ENCODE assay signal across 8 mouse cellular contexts in genomic region chr15:100777020-100778016, GRCm38 (mm10). TPM values are rescaled to one million over a fixed set of nuclear protein-coding genes. Genes with fewer than 3 reads are reported as not detected.
DNase-seq lines count a peak whose midpoint lies in the region; ATAC-seq and TF ChIP-seq lines count a peak whose summit lies in the region.

No protein-coding gene starts in this region.

- peak; percentile 36 for DNase-seq in embryo, embryonic 10 days (ENCODE audit: low spot score)
- DNase-seq in embryo, embryonic 9.5 days (ENCODE audit: extremely low spot score): no peak
- DNase-seq in liver, postnatal 0 days: no peak
- no peak for DNase-seq in liver, embryonic 11.5 days (ENCODE audit: low spot score)
- DNase-seq in hindbrain, postnatal 0 days (ENCODE audit: low spot score): peak; percentile 52
- DNase-seq in spleen, adult 18-20 months: no peak
- no peak for DNase-seq in natural killer cell, adult 2 months (ENCODE audit: low spot score in 2 of 2)

- H3K9me3 ChIP-seq in liver, postnatal 0 days (ENCODE audit: low read length): no peaks in the 10 kb centered on the region
- no peaks in the 10 kb centered on the region for H3K9me3 ChIP-seq in liver, embryonic 11.5 days (ENCODE audit: control insufficient read depth, low read length)
- no peaks in the 10 kb centered on the region for H3K9me3 ChIP-seq in hindbrain, postnatal 0 days (ENCODE audit: low read length)
- H3K9me3 ChIP-seq in neural tube, embryonic 13.5 days: no peaks in the 10 kb centered on the region

- H3K27me3 ChIP-seq in liver, postnatal 0 days (ENCODE audit: insufficient read depth, low read length): no peaks in the 10 kb centered on the region
- peaks cover 14% of the 10 kb centered on the region; the same call in 1 of the 2 replicates for H3K27me3 ChIP-seq in liver, embryonic 11.5 days (replicated peaks; ENCODE audit: control insufficient read depth, insufficient read depth, low read length)
- no peaks in the 10 kb centered on the region for H3K27me3 ChIP-seq in hindbrain, postnatal 0 days (ENCODE audit: insufficient read depth, low read length)
- no peaks in the 10 kb centered on the region for H3K27me3 ChIP-seq in neural tube, embryonic 13.5 days

- H3K9ac ChIP-seq in liver, postnatal 0 days (replicated peaks): no peak overlapping the region
- no peak overlapping the region for H3K9ac ChIP-seq in liver, embryonic 11.5 days (ENCODE audit: low read depth, low read length)
- no peak overlapping the region for H3K9ac ChIP-seq in hindbrain, postnatal 0 days (replicated peaks; ENCODE audit: low read length)
- H3K9ac ChIP-seq in neural tube, embryonic 13.5 days: peak overlapping the region; percentile 8; the same call in 1 of the 2 replicates

- no peak overlapping the region for H3K4me2 ChIP-seq in liver, postnatal 0 days (ENCODE audit: low read depth, low read length)
- no peak overlapping the region for H3K4me2 ChIP-seq in liver, embryonic 11.5 days
- H3K4me2 ChIP-seq in hindbrain, postnatal 0 days (ENCODE audit: low read depth, low read length): no peak overlapping the region
- H3K4me2 ChIP-seq in neural tube, embryonic 13.5 days: peak overlapping the region; percentile 32

- no peaks in the 10 kb centered on the region for H3K4me1 ChIP-seq in liver, postnatal 0 days (ENCODE audit: insufficient read depth)
- H3K4me1 ChIP-seq in liver, embryonic 11.5 days (replicated peaks; ENCODE audit: control insufficient read depth, insufficient read depth, low read length): no peaks in the 10 kb centered on the region
- no peaks in the 10 kb centered on the region for H3K4me1 ChIP-seq in hindbrain, postnatal 0 days (ENCODE audit: insufficient read depth, low read length)
- peaks cover 38% of the 10 kb centered on the region for H3K4me1 ChIP-seq in neural tube, embryonic 13.5 days (replicated peaks)

- H3K36me3 ChIP-seq in liver, postnatal 0 days (replicated peaks; ENCODE audit: insufficient read depth, low read length): no peaks in the 10 kb centered on the region
- no peaks in the 10 kb centered on the region for H3K36me3 ChIP-seq in liver, embryonic 11.5 days (ENCODE audit: control insufficient read depth, insufficient read depth, low read length)
- H3K36me3 ChIP-seq in hindbrain, postnatal 0 days (ENCODE audit: insufficient read depth, low read length): no peaks in the 10 kb centered on the region; the same call in 1 of the 2 replicates
- 0 out of 2 replicates have a peak, but pooled peaks cover 4% of the 10 kb centered on the region for H3K36me3 ChIP-seq in neural tube, embryonic 13.5 days

- no peak for TF ChIP-seq CTCF in liver, postnatal 0 days (IDR thresholded peaks at IDR 0.05; ENCODE audit: low read depth)
- no peak for TF ChIP-seq CTCF in hindbrain, postnatal 0 days (IDR thresholded peaks at IDR 0.05; ENCODE audit: low read depth)

- WGBS in liver, postnatal 0 days (ENCODE audit: insufficient replicate concordance): 62% methylated on average over 32 of the region's 32 CpGs
- 64% methylated on average over 32 of the region's 32 CpGs for WGBS in liver, embryonic 11.5 days
- WGBS in hindbrain, postnatal 0 days: 60% methylated on average over 32 of the region's 32 CpGs
- WGBS in neural tube, embryonic 13.5 days: 21% methylated on average over 31 of the region's 32 CpGs

- no peak overlapping the region for H3K27ac ChIP-seq in liver, postnatal 0 days (ENCODE audit: low read depth)
- no peak overlapping the region for H3K27ac ChIP-seq in liver, embryonic 11.5 days (ENCODE audit: low read depth, low read length)
- H3K27ac ChIP-seq in hindbrain, postnatal 0 days: no peak overlapping the region
- peak overlapping the region; percentile 35 for H3K27ac ChIP-seq in neural tube, embryonic 13.5 days (replicated peaks)

- TF ChIP-seq EP300 in liver, postnatal 0 days (IDR thresholded peaks at IDR 0.05; ENCODE audit: low read depth): no peak

- 0 out of 2 replicates have a peak, but pooled peaks have one; percentile 43 for ATAC-seq in liver, postnatal 0 days
- ATAC-seq in liver, embryonic 11.5 days (replicated peaks; ENCODE audit: low FRiP score): no peak
- peak; percentile 72 for ATAC-seq in hindbrain, postnatal 0 days
- peak; percentile 66; the same call in 1 of the 2 replicates for ATAC-seq in neural tube, embryonic 13.5 days (ENCODE audit: low read depth)

- no peak overlapping the region for H3K4me3 ChIP-seq in liver, postnatal 0 days (ENCODE audit: low read depth, low read length)
- H3K4me3 ChIP-seq in liver, embryonic 11.5 days (ENCODE audit: low read depth, low read length): no peak overlapping the region
- H3K4me3 ChIP-seq in hindbrain, postnatal 0 days (ENCODE audit: low read length): no peak overlapping the region
- no peak overlapping the region for H3K4me3 ChIP-seq in neural tube, embryonic 13.5 days

RNA-seq across cellular contexts. Expression of gene Slc4a8, which starts 15.8 kb away (rescaled TPM):
- polyA plus RNA-seq in liver, postnatal 0 days (2015; fragmentation: Nextera tagmentation; extraction: Ambion mirVana): 1.0 and 1.1 TPM in 2 replicates
- polyA plus RNA-seq in liver, embryonic 11.5 days (2014; fragmentation: Nextera tagmentation; extraction: Ambion mirVana): 1.5 TPM in 2 replicates
- total RNA-seq in hindbrain, postnatal 0 days (2014; rRNA removed): 25.4 and 33.9 TPM in 2 replicates
- polyA plus RNA-seq in hindbrain, postnatal 0 days (2015; fragmentation: Nextera tagmentation; extraction: Ambion mirVana): 29.8 and 30.7 TPM in 2 replicates
- polyA plus RNA-seq in neural tube, embryonic 13.5 days (2015; fragmentation: Nextera tagmentation; extraction: Ambion mirVana): 17.9 and 20.3 TPM in 2 replicates

RNA-seq across cellular contexts. Expression of gene Galnt6, which starts 48.1 kb away (rescaled TPM):
- 1.3 and 1.6 TPM in 2 replicates for polyA plus RNA-seq in liver, postnatal 0 days (2015; fragmentation: Nextera tagmentation; extraction: Ambion mirVana)
- 1.2 and 1.6 TPM in 2 replicates for polyA plus RNA-seq in liver, embryonic 11.5 days (2014; fragmentation: Nextera tagmentation; extraction: Ambion mirVana)
- total RNA-seq in hindbrain, postnatal 0 days (2014; rRNA removed): 0.25 and 0.37 TPM in 2 replicates
- polyA plus RNA-seq in hindbrain, postnatal 0 days (2015; fragmentation: Nextera tagmentation; extraction: Ambion mirVana): 0.34 TPM in 2 replicates
- polyA plus RNA-seq in neural tube, embryonic 13.5 days (2015; fragmentation: Nextera tagmentation; extraction: Ambion mirVana): 0.28 and 0.38 TPM in 2 replicates

Comparison
In these comparisons a context has a peak if more than half of its experiments do, and no peak if none do; other contexts are left out.
1. DNase-seq: peak in embryo, embryonic 10 days (single experiment) and hindbrain, postnatal 0 days (single experiment); none in embryo, embryonic 9.5 days (single experiment), liver, postnatal 0 days (single experiment), liver, embryonic 11.5 days (single experiment), spleen, adult 18-20 months (0 of 2) and natural killer cell, adult 2 months (0 of 2).